In the genomic region with DNA sequence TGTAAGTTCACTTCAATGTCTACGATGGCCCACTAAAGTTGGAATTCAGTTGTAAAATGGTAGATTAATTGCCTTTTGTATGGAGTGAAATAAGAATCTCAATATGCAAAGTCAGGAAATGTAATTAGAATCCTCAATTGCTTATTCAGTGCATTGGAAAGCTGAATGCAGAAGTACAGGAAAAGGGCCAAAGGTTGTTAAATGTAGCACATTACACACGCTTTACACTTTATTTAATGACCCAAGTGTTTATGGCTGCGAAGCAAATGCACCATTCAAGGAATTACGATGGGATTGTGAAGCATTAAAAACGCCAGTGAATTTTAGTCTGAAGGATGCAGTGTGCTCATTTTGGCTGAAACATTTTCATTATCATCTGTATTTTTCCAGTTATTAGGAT, we compare ENCODE assay signal across 26 mouse cellular contexts.
"Had no signal": no experiment of that assay in that cellular context is flagged by ENCODE, and none has a peak within 500 bp of the region (broad histone marks: within the 10 kb centered on the region; RNA-seq: fewer than 3 reads in every experiment).

No protein-coding gene starts in this region.

- H3K4me2 ChIP-seq: heart, embryonic 11.5 days; heart, embryonic 13.5 days; heart, embryonic 15.5 days; hindbrain, embryonic 13.5 days; hindbrain, embryonic 15.5 days; kidney, embryonic 15.5 days; limb, embryonic 12.5 days; liver, embryonic 11.5 days had no signal

- H3K36me3 ChIP-seq: heart, embryonic 15.5 days; hindbrain, embryonic 15.5 days; limb, embryonic 10.5 days had no signal

- H3K9ac ChIP-seq: heart, embryonic 13.5 days; heart, embryonic 15.5 days; hindbrain, embryonic 13.5 days; hindbrain, embryonic 15.5 days; kidney, embryonic 15.5 days; limb, embryonic 12.5 days; liver, embryonic 14.5 days had no signal

- H3K4me1 ChIP-seq: heart, embryonic 15.5 days; kidney, embryonic 15.5 days; limb, embryonic 10.5 days; limb, embryonic 12.5 days had no signal

- H3K27ac ChIP-seq: gastrocnemius, adult 2 months; heart, embryonic 13.5 days; heart, embryonic 15.5 days; hindbrain, embryonic 13.5 days; hindbrain, embryonic 15.5 days; hindbrain, postnatal 0 days; kidney, embryonic 15.5 days; limb, embryonic 10.5 days; limb, embryonic 12.5 days; liver, embryonic 14.5 days had no signal

- H3K9me3 ChIP-seq: heart, embryonic 13.5 days; heart, embryonic 15.5 days; hindbrain, embryonic 13.5 days; hindbrain, embryonic 15.5 days; kidney, embryonic 15.5 days; limb, embryonic 10.5 days; limb, embryonic 12.5 days had no signal

- DNase-seq: gastrocnemius, adult 2 months; gastrocnemius, postnatal 10 days; gastrocnemius, postnatal 25 days; heart, adult 18-20 months; heart, postnatal 14 days; heart, postnatal 36 days; kidney, adult 11 months; kidney, adult 2 months; kidney, adult 9 months; kidney, postnatal 10 days; kidney, postnatal 25 days; layer of hippocampus, adult 9-11 months; layer of hippocampus, postnatal 36 days; liver had no signal

- H3K27me3 ChIP-seq: heart, embryonic 13.5 days; heart, embryonic 15.5 days; hindbrain, embryonic 13.5 days; hindbrain, embryonic 15.5 days; kidney, embryonic 15.5 days; limb, embryonic 12.5 days had no signal

- H3K4me3 ChIP-seq: gastrocnemius, adult 2 months; heart, embryonic 13.5 days; heart, embryonic 15.5 days; hindbrain, embryonic 13.5 days; hindbrain, embryonic 15.5 days; kidney, embryonic 15.5 days; limb, embryonic 10.5 days; limb, embryonic 12.5 days had no signal

- ATAC-seq: hindbrain, postnatal 0 days; intestine, embryonic 16.5 days had no signal
